Mouse (Mus musculus): ENCODE data around the gene Zfp281. TPM values are rescaled to one million over a fixed set of nuclear protein-coding genes. Genes with fewer than 3 reads are reported as not detected.
A peak's percentile ranks its signal among the peaks of the same experiment; 100 is the strongest.

Zfp281 gene
- total and polyA plus RNA-seq, 3 experiments = 3.7 to 18.6 (median 16.1) TPM

- peak; percentile 53 for DNase-seq
These were observed 11.4 kb upstream of the Zfp281 start for GRCm38 (mm10) chr1:136613300-136613751.

DNA sequence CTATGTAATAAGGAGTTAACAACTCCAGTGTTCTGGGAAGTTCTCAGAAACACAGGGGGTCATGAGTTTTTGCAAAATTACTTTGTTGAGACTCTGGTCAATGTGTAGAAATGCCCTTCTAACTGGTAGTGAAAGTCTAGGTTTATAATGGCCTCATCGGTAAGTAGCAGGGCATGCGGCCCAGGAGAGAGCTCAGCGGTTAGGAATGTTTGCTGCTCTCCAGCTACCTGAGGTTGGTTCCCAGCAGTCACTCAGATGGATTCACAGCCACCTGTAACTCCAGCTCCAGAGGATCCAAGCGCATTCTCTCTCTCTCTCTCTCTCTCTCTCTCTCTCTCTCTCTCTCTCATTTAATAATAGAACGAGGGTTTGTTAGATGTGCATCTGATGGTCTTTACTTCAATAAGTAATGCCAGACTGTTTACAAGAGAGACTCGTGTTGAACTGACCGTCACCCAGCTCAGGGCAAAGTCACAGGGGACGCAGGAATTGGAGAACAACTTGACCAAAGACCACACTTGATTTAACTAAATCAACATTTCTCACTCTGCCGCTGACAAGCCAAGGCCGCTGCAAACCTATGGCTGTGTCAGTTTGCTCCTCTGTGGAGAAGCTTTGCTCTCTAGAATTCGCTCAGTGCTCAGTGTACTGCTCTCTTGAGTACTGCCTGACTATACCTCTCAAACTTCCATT, 9.8 kb upstream of the Zfp281 start:
- DNase-seq = no peak

DNA sequence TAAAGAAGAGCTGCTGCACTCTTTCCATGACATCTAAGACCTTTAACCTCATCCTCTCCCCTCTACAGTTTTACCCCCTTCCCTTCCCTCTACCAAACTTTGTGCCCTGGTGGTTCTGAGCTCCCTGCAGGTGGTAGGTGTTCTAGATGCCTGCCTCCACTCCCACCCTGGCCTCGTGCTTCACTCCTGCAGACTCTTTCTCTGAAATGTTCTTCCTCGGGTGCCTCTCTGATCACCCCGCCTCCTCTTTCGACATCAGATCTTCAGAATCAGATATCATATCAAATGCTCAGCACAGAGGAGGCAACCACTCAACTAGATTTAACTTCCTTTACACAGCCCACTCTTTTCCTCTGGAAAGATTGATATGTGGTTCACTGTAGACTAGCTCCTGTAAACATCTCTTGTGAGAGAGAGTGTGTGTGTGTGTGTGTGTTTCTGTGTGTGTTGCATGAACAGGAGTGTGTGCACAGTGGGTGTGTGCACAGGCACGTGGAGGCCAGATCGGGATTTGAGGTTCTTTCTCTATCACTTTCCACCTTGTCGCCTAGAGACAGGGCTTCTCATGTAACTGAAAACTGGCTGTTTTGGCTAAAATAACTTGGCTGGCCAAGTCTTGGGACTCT, 7.4 kb upstream of the Zfp281 start:
- DNase-seq = no peak

- no peak for DNase-seq
These were observed 6.1 kb upstream of the Zfp281 start for GRCm38 (mm10) chr1:136618570-136618969.

GRCm38 (mm10) chr1:136625019-136625895, 556 bp downstream of the Zfp281 start:
- DNase-seq = peak; percentile 75

DNA sequence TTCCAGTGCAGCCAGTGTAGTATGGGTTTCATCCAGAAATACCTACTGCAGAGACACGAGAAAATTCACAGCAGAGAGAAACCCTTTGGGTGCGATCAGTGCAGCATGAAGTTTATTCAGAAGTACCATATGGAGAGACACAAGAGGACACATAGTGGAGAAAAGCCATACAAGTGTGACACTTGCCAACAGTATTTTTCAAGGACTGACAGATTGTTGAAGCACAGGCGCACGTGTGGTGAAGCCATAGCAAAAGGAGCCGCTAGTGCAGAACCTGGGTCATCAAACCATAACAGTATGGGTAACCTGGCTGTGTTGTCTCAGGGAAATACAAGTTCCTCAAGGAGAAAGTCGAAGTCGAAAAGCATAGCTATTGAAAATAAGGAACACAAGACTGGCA, 1.4 kb downstream of the Zfp281 start:
- no peak for DNase-seq

DNA sequence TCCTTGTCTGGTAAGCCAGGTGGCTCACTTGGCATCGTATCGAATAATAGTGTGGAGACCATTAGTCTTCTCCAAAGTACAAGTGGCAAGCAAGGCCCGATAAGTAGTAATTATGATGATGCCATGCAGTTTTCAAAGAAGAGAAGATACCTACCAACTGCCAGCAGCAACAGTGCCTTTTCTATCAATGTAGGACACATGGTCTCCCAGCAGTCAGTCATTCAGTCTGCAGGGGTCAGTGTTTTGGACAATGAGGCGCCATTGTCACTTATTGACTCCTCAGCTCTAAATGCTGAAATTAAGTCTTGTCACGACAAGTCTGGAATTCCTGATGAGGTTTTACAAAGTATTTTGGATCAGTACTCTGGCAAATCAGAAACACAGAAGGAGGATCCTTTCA, 2.1 kb downstream of the Zfp281 start:
- DNase-seq = no peak

GRCm38 (mm10) chr1:136627591-136627990, 2.9 kb downstream of the Zfp281 start:
- no peak for DNase-seq

GRCm38 (mm10) chr1:136632891-136633290, 8.2 kb downstream of the Zfp281 start:
- no peak for DNase-seq

DNA sequence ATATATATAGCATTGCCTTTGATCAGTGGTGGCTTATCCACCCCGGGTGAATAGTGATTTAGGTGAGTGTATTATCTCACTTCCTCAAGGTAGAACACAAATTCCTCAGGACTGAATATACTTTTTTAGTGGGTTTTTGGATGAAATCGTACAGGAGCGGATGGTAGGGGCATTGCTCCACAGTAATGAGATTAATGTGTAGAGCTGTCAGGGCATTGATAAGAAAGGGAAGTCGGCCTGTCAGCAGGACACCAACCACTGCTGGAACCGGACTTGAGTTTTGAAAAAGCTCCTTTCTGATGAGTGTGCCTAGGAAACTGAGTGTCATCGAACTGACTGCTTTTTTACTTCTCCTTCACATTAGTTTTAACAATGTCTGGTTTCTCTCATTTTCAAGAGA, 10.9 kb downstream of the Zfp281 start:
- DNase-seq = no peak

- no peak for DNase-seq
These were observed 12.2 kb downstream of the Zfp281 start for GRCm38 (mm10) chr1:136636946-136637345.

DNA sequence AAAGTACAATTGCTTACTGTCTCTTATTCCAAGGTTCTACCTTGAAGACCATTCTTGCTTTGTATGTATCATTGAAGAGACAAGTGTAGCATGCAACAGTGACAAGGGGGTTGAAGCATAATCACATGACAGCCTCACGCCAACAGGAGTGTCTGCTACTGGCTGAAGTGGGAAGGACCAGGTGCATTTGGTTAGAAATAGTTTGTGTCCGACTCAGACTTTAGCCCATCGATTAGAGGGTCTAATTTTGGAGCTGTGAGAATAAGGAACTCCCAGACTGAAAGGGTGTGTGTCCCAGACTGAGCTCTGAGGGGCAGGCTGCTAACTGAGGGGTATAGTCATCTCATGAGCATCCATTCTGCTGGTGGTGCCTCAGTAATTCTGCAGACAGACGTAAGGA, 13.0 kb downstream of the Zfp281 start:
- no peak for DNase-seq

GRCm38 (mm10) chr1:136638211-136638610, 13.5 kb downstream of the Zfp281 start:
- DNase-seq = no peak

- no peak for DNase-seq
These were observed 14.0 kb downstream of the Zfp281 start for GRCm38 (mm10) chr1:136638699-136639098.

DNA sequence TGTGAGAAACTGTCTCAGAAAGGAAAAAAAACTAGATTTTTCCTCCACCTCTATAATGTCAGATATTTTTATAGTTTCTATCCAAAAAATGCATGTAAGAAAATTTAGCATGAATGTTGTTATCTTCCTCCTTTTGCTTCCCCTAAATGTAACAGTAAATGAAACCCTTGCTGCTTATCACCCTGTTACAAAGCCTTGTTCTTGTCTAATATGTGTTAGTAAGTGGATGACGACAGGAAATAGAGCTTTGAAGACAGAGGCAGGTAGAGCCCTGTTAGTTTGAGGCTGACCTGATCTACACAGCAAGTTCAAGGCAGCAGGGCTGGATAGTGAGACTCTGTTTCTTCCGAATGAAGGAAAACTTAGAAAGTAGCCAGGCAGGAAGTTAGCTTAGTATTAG, 14.5 kb downstream of the Zfp281 start:
- no peak for DNase-seq

DNA sequence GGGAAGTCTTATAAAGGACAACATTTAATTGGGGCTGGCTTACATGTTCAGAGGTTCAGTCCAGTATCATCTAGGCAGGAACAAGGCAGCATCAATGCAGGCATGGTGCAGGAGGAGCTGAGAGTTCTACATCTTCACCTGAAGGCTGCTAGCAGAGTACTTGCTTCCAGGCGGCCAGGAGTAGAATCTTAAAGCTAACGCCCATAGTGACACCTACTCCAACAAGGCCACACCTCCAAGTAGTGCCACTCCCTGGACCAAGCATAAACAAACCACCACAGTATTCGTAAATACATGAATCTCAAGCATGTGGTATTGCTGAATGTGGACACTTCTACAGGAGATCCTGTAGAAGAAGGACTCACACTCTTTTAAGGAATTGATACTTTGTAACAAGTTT, 18.0 kb downstream of the Zfp281 start:
- no peak for DNase-seq

GRCm38 (mm10) chr1:136644486-136644885, 19.8 kb downstream of the Zfp281 start:
- no peak for DNase-seq

GRCm38 (mm10) chr1:136645849-136646625, 21.3 kb downstream of the Zfp281 start:
- no peak for DNase-seq

DNA sequence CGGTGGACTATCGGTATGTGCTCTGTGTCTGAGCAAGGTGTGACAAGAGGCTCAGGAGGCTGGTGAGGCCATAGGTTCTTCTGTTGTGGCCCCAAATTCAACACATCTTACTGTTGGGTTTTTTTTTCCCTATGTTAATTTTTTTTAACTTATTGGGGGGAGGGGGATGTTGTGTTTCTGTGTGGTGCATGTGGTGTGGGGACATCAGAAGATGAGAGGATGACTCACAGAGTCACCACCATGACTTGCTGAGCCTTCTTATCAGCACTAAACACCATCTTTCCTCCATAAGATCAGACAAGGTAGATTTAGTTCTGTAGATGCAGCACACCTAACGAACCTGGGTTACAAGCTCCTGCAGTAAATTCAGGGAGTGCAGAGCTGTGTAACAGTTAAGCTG, 27.4 kb downstream of the Zfp281 start:
- DNase-seq = no peak

DNA sequence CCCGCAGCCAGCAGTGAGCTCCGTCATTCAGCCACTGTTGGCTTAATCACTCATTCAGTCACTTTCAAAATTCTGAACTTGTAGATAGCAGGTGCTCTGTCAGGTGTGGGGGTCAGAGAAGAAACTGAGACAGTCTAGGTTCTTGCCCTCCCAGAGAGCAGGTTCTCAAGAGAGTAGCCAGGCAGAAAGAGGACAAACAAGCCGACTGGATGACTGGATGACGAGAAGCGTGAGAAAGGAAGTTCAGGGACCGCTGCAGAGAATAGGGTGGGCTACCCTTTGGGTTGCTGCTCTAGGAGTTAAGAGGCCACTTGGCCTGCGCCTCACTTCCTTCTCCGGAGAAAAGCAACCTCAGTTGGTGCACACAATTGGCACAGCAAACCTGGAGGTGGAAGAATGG, 28.8 kb downstream of the Zfp281 start:
- no peak for DNase-seq

DNA sequence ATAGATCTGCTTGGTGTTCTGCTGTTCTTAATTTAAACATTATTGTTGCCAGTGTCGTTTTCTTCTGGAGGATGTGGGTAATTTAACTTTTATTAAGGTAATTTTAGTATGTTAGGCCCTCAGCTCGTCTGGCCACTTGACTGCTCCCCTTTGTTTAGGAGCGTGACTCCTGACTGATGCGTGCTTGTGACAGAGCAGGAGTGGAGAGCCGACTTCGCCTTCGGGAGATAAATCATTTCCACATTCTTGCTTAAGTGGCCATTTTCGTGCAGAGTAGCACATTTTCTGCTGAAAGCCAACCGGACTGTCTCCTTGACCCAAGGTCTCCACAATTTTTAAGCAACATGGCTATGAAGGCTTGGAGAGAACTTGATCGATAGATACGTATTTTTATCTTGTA, 29.7 kb downstream of the Zfp281 start:
- peak; percentile 34 for DNase-seq

- peak; percentile 56 for DNase-seq
These were observed 31.9 kb downstream of the Zfp281 start for GRCm38 (mm10) chr1:136656619-136657018.
